Mouse (Mus musculus) MEL (cell line): Measurements from ENCODE around the gene Mpz. TPM values are rescaled to one million over a fixed set of nuclear protein-coding genes. Genes with fewer than 3 reads are reported as not detected.
A peak's percentile ranks its signal among the peaks of the same experiment; 100 is the strongest.

Experiments used
- DNase-seq: peaks from one replicate; pipeline ENCODE4 v3.0.0; 2011; ENCODE audit warnings: low read depth, low spot score
- H3K27ac ChIP-seq: 2 replicates; pipeline ENCODE4 v1.5.1; 2012; ENCODE audit warnings: low read depth, mild to moderate bottlenecking, control low read depth, low read length, moderate library complexity; ENCODE audit not compliant: control insufficient read depth
- H3K27me3 ChIP-seq, 2 experiments: fragments of 150-350 bp in 1 of 2; sonication (generic) in 1 of 2; 2 replicates each; pipeline ENCODE4 v1.6.1; 2012; ENCODE audit warnings: low read length in 2 of 2, mild to moderate bottlenecking in 2 of 2, improper control_type of control experiment in 1 of 2, moderate library complexity in 1 of 2; ENCODE audit not compliant: insufficient read depth in 2 of 2, control insufficient read depth in 1 of 2
- H3K36me3 ChIP-seq, 2 experiments: 2 replicates each; pipeline ENCODE4 v1.6.1; 2012 to 2014; ENCODE audit warnings: low read length in 2 of 2, improper control_type of control experiment in 1 of 2, inconsistent platforms in 1 of 2, mild to moderate bottlenecking in 1 of 2; ENCODE audit not compliant: insufficient read depth in 2 of 2, control insufficient read depth in 1 of 2
- H3K4me1 ChIP-seq, 2 experiments: fragments of 150-350 bp in 1 of 2; sonication (generic) in 1 of 2; 2 replicates each; pipeline ENCODE4 v1.6.1; 2012; ENCODE audit warnings: low read length in 2 of 2, improper control_type of control experiment in 1 of 2, mild to moderate bottlenecking in 1 of 2; ENCODE audit not compliant: insufficient read depth in 2 of 2, control insufficient read depth in 1 of 2
- H3K4me3 ChIP-seq, 2 experiments: fragments of 150-350 bp in 1 of 2; sonication (generic) in 1 of 2; 2 replicates each; pipeline ENCODE4 v1.5.1; 2012; ENCODE audit warnings: low read depth in 2 of 2, low read length in 2 of 2, mild to moderate bottlenecking in 2 of 2, moderate library complexity in 2 of 2, control low read depth in 1 of 2, improper control_type of control experiment in 1 of 2; ENCODE audit not compliant: control insufficient read depth in 1 of 2, insufficient read depth in 1 of 2
- H3K79me2 ChIP-seq: 2 replicates; pipeline ENCODE4 v1.6.1; 2012; ENCODE audit warnings: mild to moderate bottlenecking, low read length, moderate library complexity; ENCODE audit not compliant: control insufficient read depth, poor library complexity, insufficient read depth
- H3K9ac ChIP-seq: 2 replicates; pipeline ENCODE4 v1.6.1; 2012; ENCODE audit warnings: low read depth, mild to moderate bottlenecking, control low read depth, low read length, moderate library complexity; ENCODE audit not compliant: control insufficient read depth, poor library complexity, severe bottlenecking
- H3K9me3 ChIP-seq: fragments of 150-350 bp; sonication (generic); replicated peaks from 2 replicates; pipeline ENCODE4 v1.6.1; 2012; ENCODE audit warnings: mild to moderate bottlenecking, low read length, improper control_type of control experiment, moderate library complexity; ENCODE audit not compliant: insufficient read depth
- EP300 ChIP-seq, 2 experiments: IDR thresholded peaks; 2 replicates each; pipeline ENCODE4 v1.6.1; 2011; ENCODE audit warnings: improper control_type of control experiment in 2 of 2, low read length in 2 of 2, low read depth in 1 of 2, mild to moderate bottlenecking in 1 of 2
- GATA1 ChIP-seq: IDR thresholded peaks from 2 replicates; pipeline ENCODE4 v1.6.1; 2011; ENCODE audit warnings: low read depth, low read length, improper control_type of control experiment
- JUND ChIP-seq: IDR thresholded peaks from 2 replicates; pipeline ENCODE4 v1.6.1; 2011; ENCODE audit warnings: low read depth, mild to moderate bottlenecking, improper control_type of control experiment, low read length
- POLR2AphosphoS5 ChIP-seq: IDR thresholded peaks from 2 replicates; pipeline ENCODE4 v1.6.1; 2012; ENCODE audit warnings: low read depth, borderline replicate concordance, mild to moderate bottlenecking, inconsistent platforms, low read length, moderate library complexity, mixed read lengths
- RCOR1 ChIP-seq: IDR thresholded peaks from 2 replicates; pipeline ENCODE4 v1.6.1; 2012; ENCODE audit warnings: low read depth, mild to moderate bottlenecking, inconsistent platforms, low read length, improper control_type of control experiment
- TBP ChIP-seq: IDR thresholded peaks from 2 replicates; pipeline ENCODE4 v1.8.0; 2011; ENCODE audit warnings: low read depth, low read length, improper control_type of control experiment
- ZNF384 ChIP-seq: IDR thresholded peaks from 2 replicates; pipeline ENCODE4 v1.6.1; 2012; ENCODE audit warnings: low read depth, mild to moderate bottlenecking, inconsistent platforms, low read length, improper control_type of control experiment
- polyA plus RNA-seq, 2 experiments: library from polyadenylated mRNA; stranded (reverse) in 1 of 2; unstranded in 1 of 2; fragments of >175 nt in 1 of 2; fragments of >200 nt in 1 of 2; gene quantifications; 2 replicates each; pipeline versions ENCODE4 v1.2.1 to v1.2.4; 2012; ENCODE audit warnings: low replicate concordance in 2 of 2, low read depth in 1 of 2; ENCODE audit not compliant: insufficient read length in 2 of 2, insufficient read depth in 1 of 2, missing spikeins in 1 of 2
- total RNA-seq: library from RNA; depleted of rRNA; stranded (reverse); fragments of 300-350 nt; gene quantifications from 2 replicates; pipeline ENCODE4 v1.2.3, GENCODE M21; 2012; rRNA removed

Gene Mpz
- total and polyA plus RNA-seq, 3 experiments: 0.28 TPM; not detected in 2

DNA sequence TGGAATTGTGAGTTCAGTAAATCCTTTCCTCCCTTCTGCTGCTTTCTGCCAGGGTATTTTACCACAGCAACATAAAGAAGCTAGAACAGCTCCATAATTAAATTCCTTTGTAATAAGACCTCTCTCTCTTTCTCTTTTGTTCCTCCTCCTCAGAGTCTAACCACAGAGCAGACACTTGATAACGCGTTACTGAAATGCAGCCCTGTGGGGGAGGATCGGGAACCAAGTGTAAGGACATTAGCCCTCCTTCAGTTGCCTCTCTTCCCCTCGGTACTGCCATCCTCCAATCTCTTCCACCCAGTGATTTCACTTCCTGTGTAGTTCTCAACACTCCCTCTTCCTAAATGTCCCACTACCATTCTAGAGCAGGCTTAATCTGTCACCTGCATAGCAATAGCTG lies 58.9 kb downstream of the Mpz start:
- Histone ChIP-seq H3K27me3 (no peaks in the 10 kb centered on the region), H3K4me3 (no peak overlapping the region), H3K4me1 (peaks cover 9 to 38% of the 10 kb centered on the region in 2 experiments), H3K9me3 (no peaks in the 10 kb centered on the region), H3K79me2 (no peaks in the 10 kb centered on the region), H3K9ac (no peak overlapping the region), H3K27ac (peak overlapping the region; percentile 28; the same call in 1 of the 2 replicates), H3K36me3 (peaks cover 0 to 26% of the 10 kb centered on the region in 2 experiments; a peak in 2 of 4 replicates)
- peak; percentile 65; the same call in 1 of the 2 replicates for TF ChIP-seq GATA1
- no peak for TF ChIP-seq ZNF384
- TF ChIP-seq JUND: no peak
- peak; percentile 38 to 65; a peak in 3 of 4 replicates for TF ChIP-seq EP300 (IDR thresholded peaks at IDR 0.05; ENCODE audit: low read depth in 1 of 2, low read length in 2 of 2)
- no peak for TF ChIP-seq POLR2AphosphoS5
- TF ChIP-seq TBP: 0 out of 2 replicates have a peak, but pooled peaks have one; percentile 24
- TF ChIP-seq RCOR1: peak; percentile 72
- DNase-seq: peak; percentile 82

Other genes with a start within 250 kb of the Mpz start
- gene Fcrlb, start 237.8 kb upstream of the Mpz start, total RNA-seq: not detected in 2 replicates
- gene Fcrlb, start 237.8 kb upstream of the Mpz start, polyA plus RNA-seq: not detected
- 0.12 and 0.39 TPM in 2 replicates for gene Fcrla, start 223.1 kb upstream of the Mpz start, total RNA-seq
- gene Fcrla, start 223.1 kb upstream of the Mpz start, polyA plus RNA-seq: under 1 TPM in 1 of 2 experiments, not detected in 1; 0.18 TPM
- gene Fcgr2b, start 174.2 kb upstream of the Mpz start, total RNA-seq: 4.7 and 6.4 TPM in 2 replicates
- gene Fcgr2b, start 174.2 kb upstream of the Mpz start, polyA plus RNA-seq: 1 to 10 TPM in 1 of 2 experiments, not detected in 1; 8.2 TPM
- not detected in 2 replicates for gene Fcgr4, start 131.8 kb upstream of the Mpz start, total RNA-seq
- gene Fcgr4, start 131.8 kb upstream of the Mpz start, polyA plus RNA-seq: not detected
- 0.39 and 0.62 TPM in 2 replicates for gene Fcgr3, start 85.8 kb upstream of the Mpz start, total RNA-seq
- 1 to 10 TPM in 1 of 2 experiments, not detected in 1; 6.1 TPM for gene Fcgr3, start 85.8 kb upstream of the Mpz start, polyA plus RNA-seq
- 0.69 and 0.75 TPM in 2 replicates for gene Cfap126, start 36.8 kb upstream of the Mpz start, total RNA-seq
- 1 to 10 TPM in 1 of 2 experiments, not detected in 1; 3.5 TPM for gene Cfap126, start 36.8 kb upstream of the Mpz start, polyA plus RNA-seq
- 79.4 and 88.2 TPM in 2 replicates for gene Sdhc, start 108 bp upstream of the Mpz start, total RNA-seq
- gene Sdhc, start 108 bp upstream of the Mpz start, polyA plus RNA-seq: 100 to 1,000 TPM in 1 of 2 experiments, not detected in 1; 224 TPM
- not detected in 2 replicates for gene Pcp4l1, start 45.6 kb downstream of the Mpz start, total RNA-seq
- gene Pcp4l1, start 45.6 kb downstream of the Mpz start, polyA plus RNA-seq: not detected
- 1.4 and 1.7 TPM in 2 replicates for gene Nr1i3, start 63.3 kb downstream of the Mpz start, total RNA-seq
- under 1 TPM in 1 of 2 experiments, not detected in 1; 0.24 TPM for gene Nr1i3, start 63.3 kb downstream of the Mpz start, polyA plus RNA-seq
- 38.0 and 40.7 TPM in 2 replicates for gene Tomm40l, start 71.8 kb downstream of the Mpz start, total RNA-seq
- gene Tomm40l, start 71.8 kb downstream of the Mpz start, polyA plus RNA-seq: 10 to 100 TPM in 1 of 2 experiments, not detected in 1; 43.4 TPM
- not detected in 2 replicates for gene Apoa2, start 74.3 kb downstream of the Mpz start, total RNA-seq
- under 1 TPM in 1 of 2 experiments, not detected in 1; 0.15 TPM for gene Apoa2, start 74.3 kb downstream of the Mpz start, polyA plus RNA-seq
- gene Fcer1g, start 83.7 kb downstream of the Mpz start, total RNA-seq: 0.36 and 0.62 TPM in 2 replicates
- gene Fcer1g, start 83.7 kb downstream of the Mpz start, polyA plus RNA-seq: 1 to 10 TPM in 1 of 2 experiments, not detected in 1; 1.1 TPM
- gene Adamts4, start 99.7 kb downstream of the Mpz start, total RNA-seq: not detected in 2 replicates
- under 1 TPM in 1 of 2 experiments, not detected in 1; 0.03 TPM for gene Adamts4, start 99.7 kb downstream of the Mpz start, polyA plus RNA-seq
- 164 and 169 TPM in 2 replicates for gene Ndufs2, start 100.7 kb downstream of the Mpz start, total RNA-seq
- gene Ndufs2, start 100.7 kb downstream of the Mpz start, polyA plus RNA-seq: 100 to 1,000 TPM; 292 to 415 TPM
- 16.5 and 16.8 TPM in 2 replicates for gene B4galt3, start 119.6 kb downstream of the Mpz start, total RNA-seq
- gene B4galt3, start 119.6 kb downstream of the Mpz start, polyA plus RNA-seq: 10 to 100 TPM in 1 of 2 experiments, not detected in 1; 33.1 TPM
- gene Ppox, start 130.5 kb downstream of the Mpz start, total RNA-seq: 21.5 and 27.0 TPM in 2 replicates
- 10 to 100 TPM in 1 of 2 experiments, not detected in 1; 63.6 TPM for gene Ppox, start 130.5 kb downstream of the Mpz start, polyA plus RNA-seq
- gene Usp21, start 137.3 kb downstream of the Mpz start, total RNA-seq: 10.0 and 11.3 TPM in 2 replicates
- 10 to 100 TPM in 1 of 2 experiments, not detected in 1; 66.4 TPM for gene Usp21, start 137.3 kb downstream of the Mpz start, polyA plus RNA-seq
- 100 and 101 TPM in 2 replicates for gene Ufc1, start 144.3 kb downstream of the Mpz start, total RNA-seq
- gene Ufc1, start 144.3 kb downstream of the Mpz start, polyA plus RNA-seq: 100 to 1,000 TPM in 1 of 2 experiments, 10 to 100 TPM in 1; 71.0 to 408 TPM
- 24.9 and 28.7 TPM in 2 replicates for gene Dedd, start 178.4 kb downstream of the Mpz start, total RNA-seq
- 10 to 100 TPM in 1 of 2 experiments, not detected in 1; 44.9 TPM for gene Dedd, start 178.4 kb downstream of the Mpz start, polyA plus RNA-seq
- 17.9 and 20.0 TPM in 2 replicates for gene Nit1, start 194.9 kb downstream of the Mpz start, total RNA-seq
- 10 to 100 TPM in 1 of 2 experiments, not detected in 1; 26.3 TPM for gene Nit1, start 194.9 kb downstream of the Mpz start, polyA plus RNA-seq
- 33.8 and 36.2 TPM in 2 replicates for gene Pfdn2, start 195.0 kb downstream of the Mpz start, total RNA-seq
- gene Pfdn2, start 195.0 kb downstream of the Mpz start, polyA plus RNA-seq: 100 to 1,000 TPM in 1 of 2 experiments, not detected in 1; 329 TPM
- 0.08 and 0.10 TPM in 2 replicates for gene Klhdc9, start 210.1 kb downstream of the Mpz start, total RNA-seq
- gene Klhdc9, start 210.1 kb downstream of the Mpz start, polyA plus RNA-seq: not detected
- gene Nectin4, start 219.4 kb downstream of the Mpz start, total RNA-seq: 0.04 TPM in 1 of 2 replicates, not detected in the other
- gene Nectin4, start 219.4 kb downstream of the Mpz start, polyA plus RNA-seq: under 1 TPM in 1 of 2 experiments, not detected in 1; 0.15 TPM
- 31.0 and 31.5 TPM in 2 replicates for gene Arhgap30, start 238.2 kb downstream of the Mpz start, total RNA-seq
- 10 to 100 TPM in 1 of 2 experiments, not detected in 1; 41.2 TPM for gene Arhgap30, start 238.2 kb downstream of the Mpz start, polyA plus RNA-seq